Mouse (Mus musculus) cerebellum, adult 2 months (tissue): Measurements from ENCODE around the gene Ctcf.

ENCODE experiments used
- CTCF ChIP-seq: fragments of 200-500 bp; IDR thresholded peaks from 2 replicates; pipeline ENCODE4 v1.5.1; 2011; ENCODE audit warnings: low read depth, mild to moderate bottlenecking, control low read depth, low read length, moderate library complexity, borderline replicate concordance; ENCODE audit not compliant: insufficient read depth
- POLR2A ChIP-seq: fragments of 200-500 bp; IDR thresholded peaks from 2 replicates; pipeline ENCODE4 v1.6.1; 2011; ENCODE audit warnings: low read length, control low read depth, borderline replicate concordance; ENCODE audit not compliant: insufficient read depth

GRCm38 (mm10) chr8:105636018-105636962 is at the start of gene Ctcf:
- TF ChIP-seq CTCF (peak; percentile 34; the same call in 1 of the 2 replicates), POLR2A (peak; percentile 28; the same call in 1 of the 2 replicates)
